Mouse (Mus musculus): Measurements from ENCODE around the gene Zfp846. TPM values are rescaled to one million over a fixed set of nuclear protein-coding genes. Genes with fewer than 3 reads are reported as not detected.

The Zfp846 gene
- total and polyA plus RNA-seq, 3 experiments = 10.2 to 11.2 TPM; not detected in 1

DNA sequence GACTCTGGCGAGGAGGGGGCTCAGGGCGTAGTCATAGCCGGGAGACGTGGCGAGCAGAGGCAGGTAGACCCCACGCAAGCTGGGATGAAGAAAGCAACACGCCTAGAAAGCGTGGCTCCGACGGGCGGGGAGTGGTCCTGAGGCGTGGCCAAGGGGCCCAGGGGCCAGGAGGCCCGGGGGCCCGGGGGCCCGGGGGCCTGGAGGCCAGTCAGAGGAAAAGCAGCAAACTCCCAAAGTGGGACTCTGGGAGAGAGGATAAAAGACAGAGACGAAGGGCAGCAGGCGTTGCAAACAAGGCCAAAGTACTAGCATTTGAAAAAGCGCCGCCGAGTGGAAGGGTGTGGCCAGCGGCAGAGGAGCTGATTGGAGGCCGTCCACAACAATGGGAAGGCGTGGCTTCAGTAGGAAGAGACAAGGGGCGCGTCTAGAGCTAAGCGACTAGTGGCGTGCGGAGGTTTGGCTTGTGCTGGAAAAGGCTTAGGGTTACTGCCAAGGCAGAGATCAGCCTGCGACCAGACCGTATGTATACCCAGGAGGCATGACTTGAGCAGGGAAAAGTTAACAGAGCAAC is 61.9 kb downstream of the Zfp846 start:
- TF ChIP-seq POLR2A (IDR thresholded peaks at IDR 0.05; ENCODE audit: control insufficient read depth in 1 of 2, insufficient read depth in 1 of 2, low read depth in 1 of 2, low read length in 2 of 2, poor library complexity in 1 of 2) (peak; percentile 46 to 74; a peak in 3 of 4 replicates), CHD1 (IDR thresholded peaks at IDR 0.05; ENCODE audit: low read depth, low read length) (no peak), TBP (IDR thresholded peaks at IDR 0.05; ENCODE audit: low read depth, low read length) (peak; percentile 78; the same call in 1 of the 2 replicates), CTCF (IDR thresholded peaks at IDR 0.05 in 2 of 3, conservative IDR thresholded peaks at IDR 0.05 in 1 of 3; ENCODE audit: control insufficient read depth in 1 of 3, insufficient read depth in 1 of 3, low read depth in 2 of 3, low read length in 3 of 3, poor library complexity in 1 of 3, severe bottlenecking in 1 of 3) (0 out of 6 replicates have a peak, but pooled peaks of 1 of the 3 experiments have one; percentile 2)
- Histone ChIP-seq H3K27ac (ENCODE audit: control insufficient read depth, low read depth, low read length) (no peak overlapping the region), H3K9me3 (replicated peaks; ENCODE audit: insufficient read depth, low read length) (no peaks in the 10 kb centered on the region), H3K9ac (ENCODE audit: control insufficient read depth, low read depth, low read length, poor library complexity, severe bottlenecking) (peak overlapping the region; percentile 80), H3K79me2 (ENCODE audit: control insufficient read depth, insufficient read depth, low read length, poor library complexity) (peaks cover 66% of the 10 kb centered on the region), H3K4me1 (ENCODE audit: control insufficient read depth in 1 of 2, insufficient read depth in 2 of 2, low read length in 2 of 2) (peaks cover 3 to 16% of the 10 kb centered on the region in 2 experiments), H3K36me3 (ENCODE audit: control insufficient read depth in 1 of 2, insufficient read depth in 2 of 2, low read length in 2 of 2) (peaks cover 10 to 24% of the 10 kb centered on the region in 2 experiments), H3K27me3 (ENCODE audit: control insufficient read depth in 1 of 2, insufficient read depth in 2 of 2, low read length in 2 of 2) (no peaks in the 10 kb centered on the region), H3K4me3 (ENCODE audit: control insufficient read depth in 1 of 2, insufficient read depth in 1 of 2, low read depth in 2 of 2, low read length in 2 of 2) (peak overlapping the region; percentile 83 to 93)
- DNase-seq (ENCODE audit: low read depth, low spot score) = peak; percentile 100

DNA sequence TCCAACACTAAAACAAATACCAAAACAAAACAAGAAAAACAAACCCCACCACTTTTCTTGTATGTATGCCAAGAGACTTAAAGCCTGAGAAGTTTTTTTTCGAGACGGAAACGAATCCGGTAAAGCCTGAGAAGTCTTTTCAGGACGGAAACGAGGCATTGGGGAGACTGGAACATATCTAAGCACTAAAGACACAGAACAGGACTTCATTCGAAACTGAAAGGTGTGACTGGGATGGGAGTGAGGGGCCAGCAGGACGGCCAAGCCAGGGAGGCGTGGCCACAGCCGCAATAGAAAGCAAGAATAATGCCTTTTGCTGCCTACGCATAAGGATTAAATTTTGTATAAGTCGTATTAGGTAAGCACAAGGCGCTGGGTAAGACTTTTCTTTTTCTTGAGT is 62.7 kb downstream of the Zfp846 start:
- Histone ChIP-seq H3K27me3 (ENCODE audit: control insufficient read depth in 1 of 2, insufficient read depth in 2 of 2, low read length in 2 of 2) (no peaks in the 10 kb centered on the region), H3K4me1 (ENCODE audit: control insufficient read depth in 1 of 2, insufficient read depth in 2 of 2, low read length in 2 of 2) (peaks cover 3 to 16% of the 10 kb centered on the region in 2 experiments), H3K4me3 (ENCODE audit: control insufficient read depth in 1 of 2, insufficient read depth in 1 of 2, low read depth in 2 of 2, low read length in 2 of 2) (peak overlapping the region; percentile 83 to 93), H3K36me3 (ENCODE audit: control insufficient read depth in 1 of 2, insufficient read depth in 2 of 2, low read length in 2 of 2) (peaks cover 10 to 24% of the 10 kb centered on the region in 2 experiments), H3K9me3 (replicated peaks; ENCODE audit: insufficient read depth, low read length) (no peaks in the 10 kb centered on the region), H3K27ac (ENCODE audit: control insufficient read depth, low read depth, low read length) (peak overlapping the region; percentile 83), H3K79me2 (ENCODE audit: control insufficient read depth, insufficient read depth, low read length, poor library complexity) (peaks cover 66% of the 10 kb centered on the region), H3K9ac (ENCODE audit: control insufficient read depth, low read depth, low read length, poor library complexity, severe bottlenecking) (peak overlapping the region; percentile 80)
- TF ChIP-seq UBTF (IDR thresholded peaks at IDR 0.05; ENCODE audit: borderline replicate concordance, insufficient read depth, low read depth, low read length) = no peak
- no peak for TF ChIP-seq TBP (IDR thresholded peaks at IDR 0.05; ENCODE audit: low read depth, low read length)
- no peak for TF ChIP-seq ZKSCAN1 (IDR thresholded peaks at IDR 0.05; ENCODE audit: low read depth, low read length)
- no peak for TF ChIP-seq MEF2A (IDR thresholded peaks at IDR 0.05; ENCODE audit: extremely low read depth, insufficient replicate concordance, low read depth, low read length, poor library complexity, severe bottlenecking)
- no peak for TF ChIP-seq USF1 (IDR thresholded peaks at IDR 0.05; ENCODE audit: low read depth, low read length)
- no peak for TF ChIP-seq SIN3A (IDR thresholded peaks at IDR 0.05; ENCODE audit: low read length)
- no peak for TF ChIP-seq MAZ (IDR thresholded peaks at IDR 0.05; ENCODE audit: low read depth, low read length)
- no peak for TF ChIP-seq TCF12 (IDR thresholded peaks at IDR 0.05; ENCODE audit: low read depth, low read length)
- TF ChIP-seq RCOR1 (IDR thresholded peaks at IDR 0.05; ENCODE audit: low read depth, low read length) = no peak
- TF ChIP-seq POLR2AphosphoS2 (IDR thresholded peaks at IDR 0.05; ENCODE audit: low read length) = no peak
- no peak for TF ChIP-seq POLR2A (IDR thresholded peaks at IDR 0.05; ENCODE audit: control insufficient read depth in 1 of 2, insufficient read depth in 1 of 2, low read depth in 1 of 2, low read length in 2 of 2, poor library complexity in 1 of 2)
- no peak for TF ChIP-seq MAFK (IDR thresholded peaks at IDR 0.05; ENCODE audit: borderline replicate concordance, low read depth, low read length)
- TF ChIP-seq CHD2 (IDR thresholded peaks at IDR 0.05; ENCODE audit: low read length) = no peak
- no peak for TF ChIP-seq HCFC1 (IDR thresholded peaks at IDR 0.05; ENCODE audit: low read depth, low read length)
- no peak for TF ChIP-seq JUND (IDR thresholded peaks at IDR 0.05; ENCODE audit: low read depth, low read length)
- peak; percentile 66 for DNase-seq (ENCODE audit: low read depth, low spot score)
